Comparison of ENCODE assay signal across 8 mouse cellular contexts in genomic region chr8:64761430-64761829, GRCm38 (mm10). TPM values are rescaled to one million over a fixed set of nuclear protein-coding genes. Genes with fewer than 3 reads are reported as not detected.
DNase-seq lines count a peak whose midpoint lies in the region.

No protein-coding gene starts in this region.

- DNase-seq in adrenal gland, adult (ENCODE audit: inconsistent age in 2 of 2, low spot score in 1 of 2): peak; percentile 68 to 83
- no peak for DNase-seq in adrenal gland, adult 18-20 months (ENCODE audit: low spot score in 2 of 2)
- peak; percentile 12 for DNase-seq in left cerebral cortex, postnatal 4 days
- DNase-seq in left cerebral cortex, adult 11 months (ENCODE audit: low spot score): no peak
- DNase-seq in cerebellum, postnatal 36 days: peak; percentile 49 to 52
- peak; percentile 14 for DNase-seq in lung, postnatal 14 days
- no peak for DNase-seq in heart, postnatal 4 days
- DNase-seq in layer of hippocampus, postnatal 36 days: no peak

- intact Hi-C loops in left cerebral cortex, postnatal 4 days (cut with DNase I): loop anchor here (5.0 kb wide), 1 partner anchor 181 kb away; no protein-coding TSS in a partner anchor

RNA-seq across cellular contexts. Expression of gene Msmo1, which starts 27.8 kb away (rescaled TPM):
- total RNA-seq in adrenal gland, adult 18-20 months (2021): 100 to 1,000 TPM; 225 to 240 TPM
- total RNA-seq in left cerebral cortex, postnatal 4 days (2021): 100 to 1,000 TPM; 123 to 129 TPM
- total RNA-seq in heart, postnatal 4 days (2021): 10 to 100 TPM; 30.7 to 30.9 TPM
- 10 to 100 TPM; 79.8 to 89.9 TPM for total RNA-seq in layer of hippocampus, postnatal 36 days (2021)

Comparison
In these comparisons a context has a peak if more than half of its experiments do, and no peak if none do; other contexts are left out.
1. DNase-seq: peak in adrenal gland, adult (2 of 2), left cerebral cortex, postnatal 4 days (single experiment), cerebellum, postnatal 36 days (2 of 2) and lung, postnatal 14 days (single experiment); none in adrenal gland, adult 18-20 months (0 of 2), left cerebral cortex, adult 11 months (single experiment), heart, postnatal 4 days (single experiment) and layer of hippocampus, postnatal 36 days (0 of 2).